Mouse (Mus musculus) G1E (cell line): ENCODE data around the gene Gnl3.

ENCODE experiments used
- CTCF ChIP-seq: IDR thresholded peaks from 2 replicates; pipeline ENCODE4 v1.5.1; 2012; ENCODE audit warnings: low read depth, low read length, inconsistent platforms, mixed read lengths
- GATA1 ChIP-seq: IDR thresholded peaks from 2 replicates; pipeline ENCODE4 v1.6.1; 2012; ENCODE audit warnings: borderline replicate concordance, low read length, inconsistent platforms, mixed read lengths

DNA sequence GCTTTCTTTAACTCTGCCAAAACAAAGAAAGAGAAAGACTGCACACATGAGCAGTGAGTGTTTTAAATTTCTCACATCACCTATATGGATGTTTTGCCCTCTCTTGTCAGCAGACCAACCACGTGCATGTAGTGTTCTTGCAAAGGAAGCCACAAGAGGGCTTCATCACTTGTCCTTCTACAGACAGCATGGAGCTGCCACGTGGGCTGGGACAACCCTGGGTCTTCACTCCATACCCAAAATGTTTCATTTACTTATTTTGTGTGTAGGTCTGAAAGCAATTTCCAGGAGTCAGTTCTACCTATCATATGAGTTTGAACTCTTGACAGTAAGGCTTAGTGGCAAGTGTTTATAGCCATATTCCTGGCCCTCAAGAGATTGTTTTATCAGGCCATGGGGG is 1.1 kb downstream of the Gnl3 start:
- no peak for TF ChIP-seq CTCF
- TF ChIP-seq GATA1, result no peak
